Mouse (Mus musculus) layer of hippocampus, adult 8-10 months (tissue): Measurements from ENCODE around the gene Mapk10. TPM values are rescaled to one million over a fixed set of nuclear protein-coding genes. Genes with fewer than 3 reads are reported as not detected.

ENCODE experiments used
- DNase-seq, 2 experiments: peaks; one replicate each; pipeline ENCODE4 v3.0.0; 2022; ENCODE audit warnings: low spot score in 2 of 2
- total RNA-seq, 4 experiments: library from RNA; stranded (reverse); gene quantifications; 2 replicates each; pipeline ENCODE4 v1.2.4; 2022

Mapk10 gene
- total RNA-seq, 4 experiments from 2014 or later: 428 to 556 (median 477) TPM

GRCm38 (mm10) chr5:103166755-103167154 is 44.4 kb downstream of the Mapk10 start:
- DNase-seq: no peak

- no peak for DNase-seq
Measured at GRCm38 (mm10) chr5:103164022-103164421, 47.1 kb downstream of the Mapk10 start.

- no peak for DNase-seq
Measured at GRCm38 (mm10) chr5:103161574-103161973, 49.6 kb downstream of the Mapk10 start.

GRCm38 (mm10) chr5:103161196-103161540 is 50.0 kb downstream of the Mapk10 start:
- DNase-seq: peak; percentile 68 to 85

GRCm38 (mm10) chr5:103160314-103161195 is 50.6 kb downstream of the Mapk10 start:
- no peak for DNase-seq

GRCm38 (mm10) chr5:103140935-103141334 is 70.2 kb downstream of the Mapk10 start:
- DNase-seq: no peak

GRCm38 (mm10) chr5:103134839-103135238 is 76.3 kb downstream of the Mapk10 start:
- DNase-seq: no peak

GRCm38 (mm10) chr5:103133626-103134025 is 77.5 kb downstream of the Mapk10 start:
- DNase-seq: no peak

- no peak for DNase-seq
Measured at GRCm38 (mm10) chr5:103132814-103133213, 78.3 kb downstream of the Mapk10 start.

- no peak for DNase-seq
Measured at GRCm38 (mm10) chr5:103119618-103120017, 91.5 kb downstream of the Mapk10 start.

GRCm38 (mm10) chr5:103115571-103115970 is 95.6 kb downstream of the Mapk10 start:
- no peak for DNase-seq

GRCm38 (mm10) chr5:103112471-103112870 is 98.7 kb downstream of the Mapk10 start:
- DNase-seq: no peak

- no peak for DNase-seq
Measured at GRCm38 (mm10) chr5:103109409-103109808, 101.7 kb downstream of the Mapk10 start.

- no peak for DNase-seq
Measured at GRCm38 (mm10) chr5:103105441-103106414, 105.4 kb downstream of the Mapk10 start.

- DNase-seq: no peak
Measured at GRCm38 (mm10) chr5:103104082-103104481, 107.1 kb downstream of the Mapk10 start.

- no peak for DNase-seq
Measured at GRCm38 (mm10) chr5:103102876-103103393, 108.2 kb downstream of the Mapk10 start.

GRCm38 (mm10) chr5:103102176-103102575 is 109.0 kb downstream of the Mapk10 start:
- no peak for DNase-seq

- peak; percentile 42 to 59 for DNase-seq
Measured at GRCm38 (mm10) chr5:103094166-103094565, 117.0 kb downstream of the Mapk10 start.

- DNase-seq: no peak
Measured at GRCm38 (mm10) chr5:103085844-103086243, 125.3 kb downstream of the Mapk10 start.

- DNase-seq: no peak
Measured at GRCm38 (mm10) chr5:103075451-103075850, 135.7 kb downstream of the Mapk10 start.

GRCm38 (mm10) chr5:103072200-103072825 is 138.8 kb downstream of the Mapk10 start:
- DNase-seq: no peak
